Mouse (Mus musculus): ENCODE results near the gene Rhot1. TPM values are rescaled to one million over a fixed set of nuclear protein-coding genes. Genes with fewer than 3 reads are reported as not detected.
"Not testable (repeated sequence)": the region's sequence is repeated elsewhere in the genome, so short reads cannot be mapped to it uniquely, and the experiment has no call there.

Rhot1 gene
- polyA plus RNA-seq, 1 experiment = 5.4 TPM

GRCm38 (mm10) chr11:80204941-80205340 lies 3.9 kb upstream of the Rhot1 start:
- TF ChIP-seq CTCF (IDR thresholded peaks at IDR 0.05; ENCODE audit: extremely low read depth, insufficient read depth, insufficient read length, insufficient replicate concordance) (no peak), POLR2A (IDR thresholded peaks at IDR 0.05; ENCODE audit: low read depth, low read length) (no peak)
- DNase-seq (ENCODE audit: low read depth in 1 of 2, low spot score in 2 of 2) = no peak
- no peak overlapping the region for H3K4me3 ChIP-seq (ENCODE audit: extremely low read depth, insufficient read depth, insufficient read length)
- WGBS = 84% methylated on average over 5 of the region's 5 CpGs
- no peaks in the 10 kb centered on the region for H3K4me1 ChIP-seq (ENCODE audit: control insufficient read depth, insufficient read depth, insufficient read length)
- H3K27me3 ChIP-seq (ENCODE audit: control insufficient read depth, insufficient read depth, low read length) = no peaks in the 10 kb centered on the region
- no peaks in the 10 kb centered on the region for H3K36me3 ChIP-seq (ENCODE audit: control insufficient read depth, insufficient read depth, low read length)
- H3K27ac ChIP-seq (ENCODE audit: insufficient read depth, low read length) = no peak overlapping the region

- 43% methylated on average over 7 of the region's 7 CpGs for WGBS
- Histone ChIP-seq H3K4me1 (ENCODE audit: control insufficient read depth, insufficient read depth, insufficient read length) (peaks cover 5% of the 10 kb centered on the region; the same call in 1 of the 2 replicates), H3K36me3 (ENCODE audit: control insufficient read depth, insufficient read depth, low read length) (no peaks in the 10 kb centered on the region), H3K4me3 (ENCODE audit: extremely low read depth, insufficient read depth, insufficient read length) (no peak overlapping the region), H3K27me3 (ENCODE audit: control insufficient read depth, insufficient read depth, low read length) (no peaks in the 10 kb centered on the region), H3K27ac (ENCODE audit: insufficient read depth, low read length) (no peak overlapping the region)
- DNase-seq (ENCODE audit: low read depth in 1 of 2, low spot score in 2 of 2) = no peak
- TF ChIP-seq CTCF (IDR thresholded peaks at IDR 0.05; ENCODE audit: extremely low read depth, insufficient read depth, insufficient read length, insufficient replicate concordance) (no peak), POLR2A (IDR thresholded peaks at IDR 0.05; ENCODE audit: low read depth, low read length) (no peak)
Measured at GRCm38 (mm10) chr11:80208465-80208859, 357 bp upstream of the Rhot1 start.

GRCm38 (mm10) chr11:80210321-80210720 lies 1.5 kb downstream of the Rhot1 start:
- Histone ChIP-seq H3K27ac (ENCODE audit: insufficient read depth, low read length) (no peak overlapping the region), H3K4me1 (ENCODE audit: control insufficient read depth, insufficient read depth, insufficient read length) (peaks cover 5% of the 10 kb centered on the region; the same call in 1 of the 2 replicates), H3K4me3 (ENCODE audit: extremely low read depth, insufficient read depth, insufficient read length) (no peak overlapping the region), H3K36me3 (ENCODE audit: control insufficient read depth, insufficient read depth, low read length) (peaks cover under 1% of the 10 kb centered on the region; the same call in 1 of the 2 replicates), H3K27me3 (ENCODE audit: control insufficient read depth, insufficient read depth, low read length) (no peaks in the 10 kb centered on the region)
- 5% methylated on average over 6 of the region's 6 CpGs for WGBS
- TF ChIP-seq POLR2A (IDR thresholded peaks at IDR 0.05; ENCODE audit: low read depth, low read length) (no peak), CTCF (IDR thresholded peaks at IDR 0.05; ENCODE audit: extremely low read depth, insufficient read depth, insufficient read length, insufficient replicate concordance) (no peak)
- no peak for DNase-seq (ENCODE audit: low read depth in 1 of 2, low spot score in 2 of 2)

GRCm38 (mm10) chr11:80212282-80212681 lies 3.5 kb downstream of the Rhot1 start:
- no peak overlapping the region for H3K27ac ChIP-seq (ENCODE audit: insufficient read depth, low read length)
- TF ChIP-seq POLR2A (IDR thresholded peaks at IDR 0.05; ENCODE audit: low read depth, low read length) (no peak), CTCF (IDR thresholded peaks at IDR 0.05; ENCODE audit: extremely low read depth, insufficient read depth, insufficient read length, insufficient replicate concordance) (no peak)
- H3K4me1 ChIP-seq (ENCODE audit: control insufficient read depth, insufficient read depth, insufficient read length) = peaks cover 5% of the 10 kb centered on the region; the same call in 1 of the 2 replicates
- H3K4me3 ChIP-seq (ENCODE audit: extremely low read depth, insufficient read depth, insufficient read length) = no peak overlapping the region
- WGBS = 90% methylated on average over 2 of the region's 2 CpGs
- H3K36me3 ChIP-seq (ENCODE audit: control insufficient read depth, insufficient read depth, low read length) = peaks cover 1% of the 10 kb centered on the region; the same call in 1 of the 2 replicates
- H3K27me3 ChIP-seq (ENCODE audit: control insufficient read depth, insufficient read depth, low read length) = no peaks in the 10 kb centered on the region
- no peak for DNase-seq (ENCODE audit: low read depth in 1 of 2, low spot score in 2 of 2)

- WGBS = 83% methylated on average over 3 of the region's 3 CpGs
- H3K27ac ChIP-seq (ENCODE audit: insufficient read depth, low read length) = no peak overlapping the region
- DNase-seq (ENCODE audit: low read depth in 1 of 2, low spot score in 2 of 2) = no peak
Measured at GRCm38 (mm10) chr11:80215291-80215690, 6.5 kb downstream of the Rhot1 start.

GRCm38 (mm10) chr11:80218657-80219293 lies 10.0 kb downstream of the Rhot1 start:
- TF ChIP-seq POLR2A (IDR thresholded peaks at IDR 0.05; ENCODE audit: low read depth, low read length) (no peak), CTCF (IDR thresholded peaks at IDR 0.05; ENCODE audit: extremely low read depth, insufficient read depth, insufficient read length, insufficient replicate concordance) (no peak)
- H3K4me3 ChIP-seq (ENCODE audit: extremely low read depth, insufficient read depth, insufficient read length) = no peak overlapping the region
- DNase-seq (ENCODE audit: low read depth in 1 of 2, low spot score in 2 of 2) = no peak
- WGBS = 86% methylated on average over 11 of the region's 11 CpGs
- peaks cover 4% of the 10 kb centered on the region for H3K36me3 ChIP-seq (ENCODE audit: control insufficient read depth, insufficient read depth, low read length)
- H3K27ac ChIP-seq (ENCODE audit: insufficient read depth, low read length) = no peak overlapping the region
- no peaks in the 10 kb centered on the region for H3K4me1 ChIP-seq (ENCODE audit: control insufficient read depth, insufficient read depth, insufficient read length)
- no peaks in the 10 kb centered on the region for H3K27me3 ChIP-seq (ENCODE audit: control insufficient read depth, insufficient read depth, low read length)

More at GRCm38 (mm10) chr11:80215291-80215690, 6.5 kb downstream of the Rhot1 start:
- TF ChIP-seq CTCF (IDR thresholded peaks at IDR 0.05; ENCODE audit: extremely low read depth, insufficient read depth, insufficient read length, insufficient replicate concordance) (no peak), POLR2A (IDR thresholded peaks at IDR 0.05; ENCODE audit: low read depth, low read length) (no peak)
- Histone ChIP-seq H3K4me3 (ENCODE audit: extremely low read depth, insufficient read depth, insufficient read length) (no peak overlapping the region), H3K36me3 (ENCODE audit: control insufficient read depth, insufficient read depth, low read length) (peaks cover 1% of the 10 kb centered on the region; the same call in 1 of the 2 replicates), H3K27me3 (ENCODE audit: control insufficient read depth, insufficient read depth, low read length) (no peaks in the 10 kb centered on the region), H3K4me1 (ENCODE audit: control insufficient read depth, insufficient read depth, insufficient read length) (peaks cover 5% of the 10 kb centered on the region; the same call in 1 of the 2 replicates)

GRCm38 (mm10) chr11:80230066-80230465 lies 21.2 kb downstream of the Rhot1 start:
- H3K4me1 ChIP-seq (ENCODE audit: control insufficient read depth, insufficient read depth, insufficient read length); H3K4me3 ChIP-seq (ENCODE audit: extremely low read depth, insufficient read depth, insufficient read length); H3K27me3 ChIP-seq (ENCODE audit: control insufficient read depth, insufficient read depth, low read length); H3K27ac ChIP-seq (ENCODE audit: insufficient read depth, low read length); DNase-seq (ENCODE audit: low read depth in 1 of 2, low spot score in 2 of 2): not testable (repeated sequence)
- H3K36me3 ChIP-seq (ENCODE audit: control insufficient read depth, insufficient read depth, low read length) = peaks cover 25% of the 10 kb centered on the region
- WGBS = 80% methylated on average over 5 of the region's 5 CpGs

Data from spleen, adult 2 months (tissue).